Mouse (Mus musculus): ENCODE results near the gene Fam161a. TPM values are rescaled to one million over a fixed set of nuclear protein-coding genes. Genes with fewer than 3 reads are reported as not detected.

Fam161a gene
- 1.2 to 4.5 TPM (median 1.8 TPM) in 3 replicates for total RNA-seq (2017)

GRCm38 (mm10) chr11:23007481-23008180 lies at the start of gene Fam161a:
TSS of gene Fam161a (plus strand) at chr11:23007531.
- ATAC-seq (replicated peaks; ENCODE audit: insufficient number of reproducible peaks, low FRiP score, low TSS enrichment, poor library complexity, severe bottlenecking): peak; percentile 98

GRCm38 (mm10) chr11:22957791-22958374 lies 49.4 kb upstream of the Fam161a start:
- no peak for ATAC-seq (replicated peaks; ENCODE audit: insufficient number of reproducible peaks, low FRiP score, low TSS enrichment, poor library complexity, severe bottlenecking)

GRCm38 (mm10) chr11:22962101-22962500 lies 45.2 kb upstream of the Fam161a start:
- no peak for ATAC-seq (replicated peaks; ENCODE audit: insufficient number of reproducible peaks, low FRiP score, low TSS enrichment, poor library complexity, severe bottlenecking)

DNA sequence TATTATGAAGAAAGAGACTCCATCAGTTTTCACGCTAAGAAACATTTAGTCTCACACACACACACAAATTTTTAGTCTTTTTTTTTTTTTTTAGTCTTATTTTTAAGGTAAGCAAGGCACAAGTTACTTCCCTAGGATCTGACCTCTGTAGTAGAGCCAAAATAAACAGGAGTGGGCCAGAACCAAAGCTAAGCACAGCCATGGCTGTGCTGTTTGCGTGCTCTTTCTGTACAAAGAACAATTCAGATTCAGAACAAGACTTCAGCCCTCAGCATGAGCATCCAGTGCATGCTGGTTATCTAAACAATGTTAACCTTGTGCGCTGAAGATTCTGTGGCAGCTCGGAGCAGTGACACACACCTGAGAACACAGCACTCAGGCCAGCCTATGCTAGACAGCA lies 42.9 kb upstream of the Fam161a start:
- ATAC-seq (replicated peaks; ENCODE audit: insufficient number of reproducible peaks, low FRiP score, low TSS enrichment, poor library complexity, severe bottlenecking): no peak

DNA sequence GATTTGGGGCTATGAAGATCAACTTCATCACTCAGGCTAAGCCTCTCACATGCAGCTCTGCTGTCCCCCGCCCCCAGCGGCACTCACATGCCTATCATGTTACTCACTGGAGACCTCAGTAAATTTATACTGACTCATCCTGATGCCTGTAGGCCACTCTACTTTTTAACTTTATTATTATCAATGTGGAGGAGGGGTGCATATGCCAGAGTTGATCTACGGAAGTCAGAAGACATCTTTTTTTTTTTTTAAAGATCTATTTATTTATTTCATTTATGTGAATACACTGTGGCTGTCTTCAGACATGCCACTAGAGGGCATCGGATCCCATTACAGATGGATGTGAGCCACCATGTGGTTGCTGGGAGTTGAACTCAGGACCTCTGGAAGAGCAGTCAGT lies 41.8 kb upstream of the Fam161a start:
- ATAC-seq (replicated peaks; ENCODE audit: insufficient number of reproducible peaks, low FRiP score, low TSS enrichment, poor library complexity, severe bottlenecking): no peak

DNA sequence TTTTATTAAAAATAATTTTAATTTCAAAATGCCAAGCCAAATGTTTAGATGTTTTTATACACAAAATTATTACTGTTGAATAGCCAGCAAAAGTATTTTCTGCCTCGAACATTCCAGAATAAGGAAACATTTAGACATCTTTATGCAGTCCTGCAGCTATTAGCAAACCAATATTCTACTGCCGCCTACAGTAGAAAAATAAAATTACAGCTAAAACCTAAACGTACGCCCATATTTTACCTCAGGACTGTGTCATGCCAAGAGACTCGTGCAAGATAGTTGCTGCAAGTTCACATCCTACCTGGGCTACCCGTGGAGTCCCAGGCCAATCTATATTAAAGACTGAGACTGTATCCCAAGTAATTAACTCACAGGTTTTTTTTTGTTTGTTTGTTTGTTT lies 37.8 kb upstream of the Fam161a start:
- ATAC-seq (replicated peaks; ENCODE audit: insufficient number of reproducible peaks, low FRiP score, low TSS enrichment, poor library complexity, severe bottlenecking): no peak

DNA sequence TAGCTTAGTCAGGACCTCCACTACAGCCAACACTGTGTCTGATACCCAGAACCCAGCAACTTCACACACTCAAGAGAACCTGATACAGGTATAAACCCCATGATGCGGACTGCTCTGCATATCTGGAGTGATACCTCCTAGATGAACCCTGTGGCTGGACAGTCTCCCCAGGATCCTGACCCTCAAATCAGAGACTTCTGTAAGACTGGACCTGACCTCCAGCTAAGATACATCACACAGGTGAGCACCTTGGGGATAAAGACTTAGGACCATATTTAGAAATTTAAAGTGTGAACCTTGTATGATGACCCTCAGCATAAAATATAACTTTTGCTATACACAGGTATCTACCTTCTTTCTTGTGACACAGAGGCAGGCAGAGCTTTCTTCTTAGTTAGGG lies 36.8 kb upstream of the Fam161a start:
- ATAC-seq (replicated peaks; ENCODE audit: insufficient number of reproducible peaks, low FRiP score, low TSS enrichment, poor library complexity, severe bottlenecking): no peak

DNA sequence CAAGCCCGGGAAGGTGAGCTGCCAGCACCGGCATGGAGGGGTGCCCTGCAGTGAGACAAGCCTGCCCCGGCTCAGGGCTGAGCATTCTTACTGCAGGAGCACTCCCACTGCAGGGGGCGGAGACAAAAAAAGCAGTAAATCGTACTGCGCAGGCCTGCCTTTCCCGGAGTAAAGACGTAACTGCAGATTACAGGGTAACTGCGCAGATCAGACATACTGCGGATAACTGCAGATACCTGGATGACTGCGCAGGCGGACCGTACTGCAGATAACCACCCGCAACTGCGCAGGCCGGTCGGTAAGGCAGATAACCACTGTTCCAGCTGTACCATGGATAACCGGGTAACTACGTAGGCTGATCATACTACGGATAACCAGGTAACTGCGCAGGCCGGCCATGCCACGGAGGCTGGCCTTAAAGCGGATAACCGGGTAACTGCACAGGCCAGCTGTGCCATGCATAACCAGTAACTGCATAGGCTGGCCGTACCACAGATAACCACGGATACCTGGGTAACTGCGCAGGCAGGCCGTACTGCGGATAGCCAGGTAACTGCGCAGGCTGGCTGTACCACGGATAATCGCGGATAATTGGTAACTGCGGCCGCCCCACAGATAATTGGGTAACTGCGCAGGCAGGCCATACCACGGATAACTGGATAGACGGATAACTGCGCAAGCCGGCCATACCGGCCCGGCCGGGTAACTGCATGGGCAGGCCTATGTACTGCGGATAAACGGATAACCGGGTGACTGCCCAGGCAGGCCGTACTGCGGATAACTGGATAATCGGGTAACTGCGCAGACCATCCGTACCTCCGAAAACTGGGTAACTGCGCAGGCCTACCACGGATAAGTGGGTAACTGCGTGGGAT lies 35.3 kb upstream of the Fam161a start, which contains the start of gene Zrsr1:
Gene Zrsr1 (plus strand): TSS at position 171 of the 875 bp plus-strand sequence.
- peak; percentile 21; the same call in 1 of the 2 replicates for ATAC-seq (replicated peaks; ENCODE audit: insufficient number of reproducible peaks, low FRiP score, low TSS enrichment, poor library complexity, severe bottlenecking)

DNA sequence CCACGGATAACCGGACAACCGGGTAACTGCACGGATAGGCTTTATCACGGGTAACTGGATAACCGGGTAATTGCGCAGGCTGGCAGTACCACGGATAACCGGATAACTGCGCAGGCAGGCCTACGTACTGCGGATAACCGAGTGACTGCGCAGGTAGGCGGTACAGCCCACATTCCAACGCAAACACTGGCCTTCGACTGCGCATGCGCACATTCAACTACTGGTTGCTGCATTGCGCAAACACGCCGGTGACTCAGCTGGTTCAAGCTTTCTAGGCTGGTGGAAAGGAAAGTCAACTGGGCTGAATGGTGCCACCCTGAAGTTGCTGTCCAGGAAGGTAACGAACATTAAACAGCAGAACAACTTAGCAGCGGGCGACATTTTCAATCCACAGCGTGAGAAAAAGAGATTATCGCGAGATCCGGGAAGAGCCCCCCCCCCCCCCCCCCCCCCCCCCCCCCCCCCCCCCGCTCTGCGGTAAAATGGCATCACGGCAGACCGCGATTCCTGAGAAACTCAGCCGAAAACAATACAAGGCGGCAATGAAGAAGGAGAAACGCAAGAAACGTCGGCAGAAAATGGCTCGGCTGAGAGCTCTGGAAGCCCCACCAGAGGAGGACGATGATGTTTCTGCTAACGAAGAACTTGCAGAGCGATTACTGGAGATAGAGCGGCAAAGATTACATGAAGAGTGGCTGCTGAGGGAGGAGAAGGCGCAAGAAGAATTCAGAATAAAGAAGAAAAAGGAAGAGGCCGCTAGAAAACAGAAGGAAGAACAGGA lies 34.4 kb upstream of the Fam161a start:
- ATAC-seq (replicated peaks; ENCODE audit: insufficient number of reproducible peaks, low FRiP score, low TSS enrichment, poor library complexity, severe bottlenecking): peak; percentile 63

- ATAC-seq (replicated peaks; ENCODE audit: insufficient number of reproducible peaks, low FRiP score, low TSS enrichment, poor library complexity, severe bottlenecking): no peak
Measured at GRCm38 (mm10) chr11:22973599-22973998, 33.7 kb upstream of the Fam161a start.

DNA sequence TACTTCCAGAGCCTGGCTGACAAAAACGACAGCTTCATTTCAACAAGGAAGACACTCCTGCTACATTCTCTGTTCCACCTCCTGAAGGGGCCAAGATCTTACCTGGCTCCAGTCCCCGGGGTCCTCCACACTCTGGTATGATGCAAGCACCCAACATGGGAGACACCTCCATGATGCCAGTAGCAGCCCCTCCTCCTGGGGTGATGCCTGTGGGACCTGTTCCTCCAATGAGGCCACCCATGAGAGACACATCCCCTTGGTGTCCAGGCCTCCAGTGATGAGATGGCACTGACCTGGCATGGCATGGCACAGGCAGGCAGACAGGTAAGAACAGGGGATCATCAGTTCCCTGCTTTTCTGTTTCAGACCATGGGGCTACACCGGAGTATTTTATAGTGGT lies 29.1 kb upstream of the Fam161a start:
- ATAC-seq (replicated peaks; ENCODE audit: insufficient number of reproducible peaks, low FRiP score, low TSS enrichment, poor library complexity, severe bottlenecking): no peak

GRCm38 (mm10) chr11:22978711-22979110 lies 28.6 kb upstream of the Fam161a start:
- ATAC-seq (replicated peaks; ENCODE audit: insufficient number of reproducible peaks, low FRiP score, low TSS enrichment, poor library complexity, severe bottlenecking): no peak

DNA sequence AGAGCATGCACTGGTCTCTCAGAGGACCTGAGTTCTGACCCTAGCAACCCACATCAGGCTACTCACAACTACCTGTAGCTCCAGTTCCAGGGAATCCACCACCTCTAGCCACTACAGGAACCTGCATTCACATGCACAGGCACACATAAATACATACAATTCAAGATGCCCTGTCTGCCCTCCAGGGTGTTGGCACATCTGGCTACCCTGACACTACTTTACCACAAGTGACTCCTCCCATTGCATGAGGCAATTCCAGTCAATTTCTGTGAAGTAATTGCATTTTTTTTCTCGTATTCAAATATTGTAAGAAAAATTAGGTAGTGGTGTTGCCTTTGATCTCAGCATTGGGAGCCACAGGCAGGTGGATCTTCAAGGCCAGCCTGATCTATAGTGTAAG lies 28.1 kb upstream of the Fam161a start:
- no peak for ATAC-seq (replicated peaks; ENCODE audit: insufficient number of reproducible peaks, low FRiP score, low TSS enrichment, poor library complexity, severe bottlenecking)

- ATAC-seq (replicated peaks; ENCODE audit: insufficient number of reproducible peaks, low FRiP score, low TSS enrichment, poor library complexity, severe bottlenecking): no peak
Measured at GRCm38 (mm10) chr11:22981041-22981440, 26.3 kb upstream of the Fam161a start.

DNA sequence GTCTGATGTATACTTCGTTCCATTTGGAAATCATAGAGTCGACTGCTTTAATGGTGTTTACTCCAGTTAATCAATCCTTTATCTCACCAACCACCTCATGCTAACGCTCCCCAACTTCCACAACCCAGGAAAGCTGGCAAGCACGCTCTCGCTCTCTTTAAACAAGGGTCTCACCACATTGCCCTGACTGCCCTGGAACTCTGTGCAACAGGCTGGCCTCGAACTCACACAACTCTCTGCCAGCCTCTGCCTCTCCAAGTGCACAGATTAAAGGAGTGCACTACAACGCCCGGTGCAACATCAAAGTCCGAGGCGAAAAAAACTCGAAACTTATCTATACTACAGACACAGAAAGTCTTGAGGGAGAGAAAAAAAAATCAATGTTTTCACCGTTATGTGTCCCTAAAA lies 25.8 kb upstream of the Fam161a start:
- no peak for ATAC-seq (replicated peaks; ENCODE audit: insufficient number of reproducible peaks, low FRiP score, low TSS enrichment, poor library complexity, severe bottlenecking)

DNA sequence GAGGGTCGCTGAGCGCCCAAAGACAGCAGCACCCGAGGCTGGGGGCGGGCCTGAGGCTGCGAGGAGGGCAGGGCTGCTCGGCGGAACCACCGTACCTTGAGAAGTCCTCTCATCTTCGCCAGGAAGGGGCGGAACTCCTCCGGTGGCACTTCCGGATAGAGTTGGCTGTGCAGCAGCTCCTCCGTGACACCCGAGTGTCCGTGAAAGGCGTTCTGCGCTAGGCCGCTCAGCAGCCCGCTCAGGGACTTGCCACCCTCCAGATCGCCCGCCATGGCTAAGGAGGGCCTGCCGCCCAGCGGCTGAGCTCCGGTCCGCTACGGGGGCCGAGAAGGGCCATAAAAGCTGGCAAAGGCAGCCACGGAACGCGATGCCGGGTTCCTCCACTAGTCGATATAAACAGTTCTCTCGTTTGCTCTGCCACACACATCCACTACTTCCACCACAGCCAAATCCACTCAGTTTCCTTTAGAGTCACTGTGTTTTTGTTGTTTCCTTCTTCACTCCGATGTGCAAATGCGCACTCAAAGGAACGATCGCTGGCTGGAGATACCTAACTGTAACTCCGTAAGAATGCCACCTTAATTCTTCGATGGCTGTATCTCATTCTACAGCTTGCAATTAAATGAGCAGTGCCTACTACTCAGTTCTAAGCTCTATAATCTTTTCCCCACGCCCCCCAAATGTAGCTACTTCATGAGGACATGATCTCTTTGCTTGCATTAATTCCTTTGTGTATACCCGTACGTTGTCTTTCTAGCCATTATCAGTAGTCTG lies 25.2 kb upstream of the Fam161a start, which contains the start of the genes Gm28048 and Commd1:
Gene Gm28048 (minus strand): TSS at position 107 of the 774 bp plus-strand sequence.
Gene Commd1 (minus strand): TSS at position 399 of the 774 bp plus-strand sequence.
- peak; percentile 83 for ATAC-seq (replicated peaks; ENCODE audit: insufficient number of reproducible peaks, low FRiP score, low TSS enrichment, poor library complexity, severe bottlenecking)

GRCm38 (mm10) chr11:22982846-22983245 lies 24.5 kb upstream of the Fam161a start:
- ATAC-seq (replicated peaks; ENCODE audit: insufficient number of reproducible peaks, low FRiP score, low TSS enrichment, poor library complexity, severe bottlenecking): no peak

DNA sequence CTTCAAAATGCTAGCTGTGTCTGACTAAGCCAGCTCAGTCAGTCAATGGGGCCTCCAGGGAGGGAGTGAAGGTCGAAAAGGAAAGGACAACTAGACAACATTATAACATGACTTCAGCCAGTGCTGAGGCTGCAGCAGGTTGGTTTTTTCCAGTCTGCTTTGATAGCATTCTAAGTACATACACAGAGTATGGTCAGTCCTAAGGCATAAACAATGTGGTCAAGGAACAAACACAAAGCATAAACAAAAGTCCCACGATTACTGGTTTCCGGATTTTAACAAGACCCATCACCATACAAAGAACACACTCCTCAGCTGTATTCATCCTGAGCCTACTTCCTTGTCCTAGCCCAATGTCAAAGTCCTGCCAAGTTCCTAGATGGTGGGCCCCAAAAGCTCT lies 21.8 kb upstream of the Fam161a start:
- ATAC-seq (replicated peaks; ENCODE audit: insufficient number of reproducible peaks, low FRiP score, low TSS enrichment, poor library complexity, severe bottlenecking): no peak

All from monocyte, adult 5-6 weeks (primary cell).